Mouse (Mus musculus) R1 (cell line): ENCODE measurements at regions not wholly inside any gene's neighbourhood (a gene's known extent, or its start where the extent isn't known, plus 50 kb on each side); places are given as distances from the start of the nearest gene placed in this dataset.
"Not testable (repeated sequence)": the region's sequence is repeated elsewhere in the genome, so short reads cannot be mapped to it uniquely, and the experiment has no call there.

Source experiments
- DNase-seq: peaks from one replicate; pipeline ENCODE4 v3.0.0-alpha.2; 2018; ENCODE audit warnings: low read depth, low spot score

DNA sequence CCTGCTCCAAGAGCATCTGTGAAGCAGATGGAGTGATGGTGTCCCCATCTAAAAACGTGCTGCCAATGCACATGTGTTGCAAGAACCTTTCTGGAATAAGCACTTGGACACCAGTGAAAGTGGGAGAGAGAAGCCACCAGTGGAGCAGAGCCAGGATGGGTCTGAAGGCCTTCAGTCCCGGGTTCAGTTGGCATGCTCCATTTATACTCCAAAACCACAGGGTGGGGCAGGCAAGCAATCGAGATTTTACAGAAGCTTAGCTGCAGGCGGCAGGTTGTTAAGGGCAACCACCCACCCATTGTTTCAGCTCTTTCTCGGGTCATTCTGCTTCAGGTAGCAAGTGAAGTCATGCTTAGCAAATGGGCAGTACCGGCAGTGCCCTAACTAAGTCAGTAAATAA is 51.8 kb upstream of the Sv2b start:
- peak; percentile 56 for DNase-seq

DNA sequence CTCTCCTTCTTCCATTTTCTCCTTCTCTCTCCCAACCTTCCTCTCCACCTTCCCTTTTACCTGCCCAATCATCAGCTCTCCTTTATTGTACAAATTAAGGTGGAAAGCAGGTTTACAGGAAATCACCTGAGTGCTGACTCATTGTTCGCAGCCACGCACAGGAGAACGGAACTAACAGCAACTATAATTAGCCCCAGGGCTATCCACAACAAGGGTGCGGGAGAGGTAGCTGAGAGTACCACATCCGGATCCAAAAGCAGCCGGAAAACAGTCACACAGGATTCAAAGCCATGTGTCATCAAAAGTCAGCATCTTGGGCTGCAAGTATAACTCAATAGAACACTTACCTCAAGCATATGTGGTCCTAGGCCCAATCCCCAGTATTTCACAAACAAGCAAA is 53.5 kb upstream of the Sv2b start:
- peak; percentile 64 for DNase-seq

DNA sequence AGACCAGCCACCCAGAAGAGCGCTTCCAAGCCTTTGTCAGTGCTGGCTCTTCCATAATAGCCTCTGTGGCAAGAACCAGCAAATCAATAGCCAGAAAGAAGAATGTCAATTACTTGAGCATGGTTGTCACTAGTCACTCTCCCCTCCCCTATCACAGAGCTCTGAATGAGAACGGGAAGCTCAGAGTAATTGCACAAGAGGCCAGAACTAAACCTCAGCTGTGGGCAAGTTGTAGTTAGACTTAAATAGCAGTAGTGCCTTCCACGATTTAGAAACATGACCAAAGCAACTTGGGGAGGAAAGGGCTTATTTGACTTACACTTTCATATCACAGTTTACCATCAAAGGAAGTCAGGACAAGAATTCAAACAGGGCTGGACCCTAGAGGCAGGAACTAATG is 56.4 kb upstream of the Sv2b start:
- no peak for DNase-seq

DNA sequence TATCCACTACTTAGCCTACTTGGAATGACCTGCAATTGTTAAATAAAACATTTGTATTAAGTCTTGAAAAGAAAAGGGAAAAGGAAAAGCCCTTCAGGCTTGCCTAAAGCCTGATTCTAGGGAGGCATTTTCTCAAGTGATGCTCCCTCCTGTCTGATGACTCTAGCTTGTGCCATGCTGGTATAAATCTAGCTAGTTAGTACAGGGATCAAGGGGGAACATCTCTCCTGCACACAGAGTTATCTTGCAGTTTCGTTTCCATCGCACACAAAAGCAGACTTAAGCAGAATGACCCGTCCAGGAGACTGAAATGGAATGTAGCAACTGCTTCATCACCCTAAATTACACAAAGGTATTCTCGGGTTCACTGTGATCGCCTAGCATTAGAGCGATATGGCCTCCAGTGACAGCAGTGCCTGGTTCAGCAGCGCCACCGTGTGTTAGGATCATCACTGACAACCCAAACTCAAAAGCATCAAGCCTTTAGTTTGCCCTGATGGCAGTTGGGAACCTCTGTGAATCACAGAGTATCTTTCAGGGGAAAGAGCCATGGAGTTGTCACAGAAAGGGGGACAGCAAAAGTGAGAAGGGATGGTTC is 57.3 kb upstream of the Sv2b start:
- peak; percentile 63 for DNase-seq

DNA sequence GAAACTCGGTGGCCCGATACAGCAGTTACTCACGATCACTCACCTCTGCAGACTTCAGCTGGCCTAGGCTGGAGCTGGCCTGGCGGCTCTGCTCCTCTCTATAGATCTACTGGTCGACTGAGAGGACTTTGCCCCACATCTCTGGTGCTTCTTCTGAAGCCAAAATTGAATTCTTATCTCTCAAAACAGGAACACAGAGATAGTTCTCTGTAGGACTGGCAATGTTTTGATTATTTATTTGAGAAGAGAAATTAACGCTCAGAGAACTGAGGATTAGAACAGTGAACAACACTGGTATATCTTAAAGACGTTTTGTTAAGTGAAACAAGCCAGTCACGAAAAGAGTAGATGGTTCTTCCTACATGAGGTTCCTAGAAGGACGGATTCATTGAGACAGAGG is 59.3 kb upstream of the Sv2b start:
- no peak for DNase-seq

DNA sequence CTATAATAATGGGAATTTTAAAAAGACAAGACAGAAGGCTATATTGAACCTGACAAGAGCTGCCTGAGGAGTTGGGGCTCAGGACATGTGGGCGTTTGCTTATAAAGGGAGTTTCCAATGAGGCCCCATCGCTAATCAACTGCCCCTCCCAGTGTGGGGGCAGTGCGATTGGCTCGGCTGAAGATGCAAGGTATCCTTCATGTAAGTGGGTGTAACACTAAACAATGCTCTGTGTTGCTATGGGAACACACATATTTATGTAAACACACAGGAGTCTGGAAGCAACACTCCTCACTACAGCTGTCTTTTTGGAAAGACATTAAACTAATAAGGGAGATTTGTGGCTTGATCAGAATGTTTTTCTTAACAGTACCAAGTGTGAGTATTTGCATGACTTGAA is 60.3 kb upstream of the Sv2b start:
- peak; percentile 23 for DNase-seq

DNA sequence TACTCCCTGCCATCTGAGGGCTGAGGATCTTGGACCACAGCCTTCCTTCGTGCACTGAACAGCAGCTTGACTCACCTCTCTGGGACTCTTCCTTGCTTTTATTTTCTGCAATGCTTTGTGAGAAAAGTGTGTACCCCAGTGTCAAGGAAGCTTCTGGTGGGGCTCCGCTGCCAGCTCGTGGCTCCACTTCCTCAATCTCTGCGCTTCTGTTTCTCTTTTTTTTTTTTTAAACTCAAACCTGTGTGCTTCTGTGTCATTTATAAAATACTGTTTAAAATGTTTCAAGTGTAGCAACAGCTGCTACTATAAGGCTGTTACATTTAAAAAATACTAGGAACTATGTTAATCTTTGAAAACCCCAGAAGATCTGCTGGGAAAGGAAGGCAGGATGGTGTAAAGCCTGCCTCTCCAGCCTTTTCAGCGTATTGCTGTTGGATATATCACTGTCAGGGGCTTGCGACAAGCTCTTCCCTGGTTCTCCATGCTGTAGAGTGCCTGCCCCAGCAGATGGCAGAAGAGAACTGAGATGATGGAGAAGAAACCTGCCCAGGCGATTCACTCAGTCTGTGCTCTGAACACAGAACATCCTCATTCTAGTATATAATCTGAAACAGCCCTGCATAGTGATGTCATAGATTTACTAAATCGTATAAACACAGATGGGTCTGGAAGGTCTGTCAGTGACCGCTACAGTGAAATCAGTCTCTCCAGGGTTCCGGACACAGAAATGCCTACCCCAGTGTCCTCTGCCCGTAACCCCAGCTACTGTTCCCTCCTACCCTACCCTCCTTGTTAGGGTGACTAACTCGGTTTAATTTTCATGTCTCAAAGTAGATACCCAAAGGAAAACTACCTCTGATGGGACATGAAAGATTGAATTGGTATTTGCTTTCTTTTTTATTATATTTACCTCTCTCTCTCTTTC is 61.8 kb upstream of the Sv2b start:
- DNase-seq = peak; percentile 59

DNA sequence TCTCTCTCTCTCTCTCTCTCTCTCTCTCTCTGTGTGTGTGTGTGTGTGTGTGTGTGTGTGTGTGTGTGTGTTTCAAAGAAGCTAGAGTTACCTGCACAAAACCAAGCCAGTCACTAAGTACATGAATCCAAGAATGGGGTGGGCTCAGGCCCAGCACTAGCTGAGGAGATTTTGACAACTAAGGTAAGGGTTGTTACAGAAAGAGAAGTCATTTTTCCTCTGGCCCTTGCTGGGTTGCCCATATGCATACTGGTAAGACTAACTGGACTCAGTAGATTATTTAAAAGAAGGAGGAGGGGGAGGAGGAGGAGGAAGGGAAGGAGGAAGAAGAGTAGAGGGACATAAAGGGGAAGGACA is 62.4 kb upstream of the Sv2b start:
- no peak for DNase-seq

DNA sequence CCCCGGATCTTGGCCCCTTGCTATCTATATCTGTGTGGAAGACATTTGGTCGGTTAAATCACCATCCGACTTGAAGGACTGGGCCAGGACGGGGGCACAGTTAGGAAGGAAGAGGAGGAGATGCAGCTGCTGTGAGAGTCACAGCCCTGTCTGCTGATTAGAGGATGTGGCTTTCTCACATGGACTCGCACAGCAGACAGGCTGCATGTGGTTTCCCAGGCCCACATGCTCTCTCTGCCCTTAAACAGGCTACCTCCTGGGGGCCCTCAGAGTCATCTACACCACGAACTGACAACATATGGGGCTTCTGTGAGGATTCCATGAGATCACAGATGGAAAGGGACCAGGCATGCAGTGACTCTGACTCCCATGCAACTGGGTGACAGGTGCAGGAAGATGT is 62.9 kb upstream of the Sv2b start:
- no peak for DNase-seq

DNA sequence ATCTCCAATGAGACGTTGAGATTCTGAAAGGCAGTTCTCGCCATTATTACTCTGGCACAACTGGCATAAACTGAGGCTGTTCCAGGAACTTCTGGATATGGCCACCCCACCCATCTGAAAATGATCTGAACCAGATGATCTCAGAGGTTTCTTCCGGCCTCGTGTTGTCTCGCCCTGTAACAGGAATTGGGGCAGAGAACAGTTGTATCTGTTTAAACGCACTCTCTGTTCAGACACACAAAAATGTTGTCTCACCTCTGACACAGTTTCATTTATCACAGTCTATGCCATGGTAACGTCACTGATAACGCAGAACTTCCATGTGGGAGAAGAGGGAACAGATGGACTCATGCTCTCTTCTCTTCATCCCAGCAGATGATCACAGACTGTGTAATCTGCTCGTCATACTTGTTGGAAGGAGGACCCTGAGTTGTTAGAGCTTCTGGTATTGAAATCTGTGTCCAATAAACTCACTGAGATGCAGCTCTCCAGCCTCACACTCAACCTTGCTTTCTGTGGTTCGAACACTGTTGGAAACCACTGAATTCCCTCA is 63.9 kb upstream of the Sv2b start:
- no peak for DNase-seq

DNA sequence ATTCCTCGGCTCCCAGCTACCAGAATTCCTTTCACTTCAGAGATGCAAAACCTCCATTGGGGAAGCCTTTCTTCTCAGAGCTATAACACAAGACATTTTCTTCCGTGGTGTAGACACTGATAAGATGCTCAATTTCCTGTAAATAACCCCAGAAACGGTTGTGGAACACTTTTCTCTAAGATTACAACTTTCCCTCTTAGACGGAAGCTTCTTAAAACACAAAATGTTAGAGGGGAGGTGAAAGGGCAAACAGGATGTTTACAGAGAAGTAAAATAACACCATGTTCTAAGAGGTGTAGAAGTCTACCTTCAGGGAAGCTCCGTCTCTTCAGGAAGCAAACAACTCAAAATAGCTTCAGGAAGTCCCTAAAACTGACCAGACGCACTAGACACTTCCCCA is 65.4 kb upstream of the Sv2b start:
- DNase-seq = no peak

DNA sequence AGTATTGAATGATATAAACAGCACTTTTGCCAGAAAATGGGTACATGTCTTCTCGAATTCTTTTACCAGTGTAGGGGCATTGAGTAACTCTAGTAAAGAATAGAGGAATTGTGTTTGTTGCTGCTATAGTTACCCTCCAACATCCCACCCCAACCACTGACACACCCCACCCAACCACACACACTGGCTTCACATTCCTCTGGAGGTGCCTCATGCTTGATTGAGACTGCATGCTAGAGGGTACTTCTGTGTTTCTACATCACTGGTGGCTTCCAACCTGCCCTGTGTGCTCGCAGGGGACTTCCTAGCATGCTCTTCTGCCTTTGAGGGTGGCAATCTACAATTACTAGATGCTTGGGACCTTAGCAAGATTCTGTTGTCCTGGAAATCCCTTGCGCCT is 70.5 kb upstream of the Sv2b start:
- no peak for DNase-seq

DNA sequence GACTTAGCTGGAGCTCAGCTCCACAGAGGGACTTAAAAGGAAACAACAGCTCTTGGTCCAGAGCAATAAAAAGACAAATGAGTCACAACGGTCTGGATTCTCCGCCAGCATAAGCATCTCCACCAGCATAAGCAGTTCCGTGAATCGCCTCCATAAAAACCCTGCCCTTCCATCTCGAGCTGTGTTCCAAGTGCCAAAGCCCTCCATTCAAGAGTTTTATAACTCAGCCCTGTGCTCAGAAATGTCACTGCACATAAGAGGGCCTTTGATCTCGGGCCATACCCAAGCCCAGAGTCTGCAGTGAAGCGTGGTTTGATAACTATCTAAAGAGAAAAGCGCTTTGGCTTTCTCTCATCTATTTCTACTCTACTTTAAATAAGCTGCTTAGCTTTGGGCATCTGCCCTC is 70.8 kb upstream of the Akap13 start:
- no peak for DNase-seq

DNA sequence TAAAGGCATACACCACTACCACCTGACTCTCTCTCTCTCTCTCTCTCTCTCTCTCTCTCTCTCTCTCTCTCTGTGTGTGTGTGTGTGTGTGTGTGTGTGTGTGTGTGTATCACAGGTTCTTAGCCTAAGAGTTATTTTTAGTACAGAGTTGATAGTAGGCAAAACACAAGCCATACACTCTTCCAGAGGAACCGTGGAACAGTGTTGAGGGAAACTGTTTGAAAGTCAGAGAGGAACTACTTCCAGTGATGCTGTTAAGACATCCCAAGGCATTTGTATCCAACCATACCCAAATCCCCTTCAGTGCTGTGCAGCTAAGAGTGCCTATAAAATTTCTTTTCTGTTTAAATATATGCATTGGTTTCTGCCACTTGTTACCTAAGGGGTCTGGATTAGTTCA is 68.3 kb upstream of the Akap13 start:
- DNase-seq = no peak

DNA sequence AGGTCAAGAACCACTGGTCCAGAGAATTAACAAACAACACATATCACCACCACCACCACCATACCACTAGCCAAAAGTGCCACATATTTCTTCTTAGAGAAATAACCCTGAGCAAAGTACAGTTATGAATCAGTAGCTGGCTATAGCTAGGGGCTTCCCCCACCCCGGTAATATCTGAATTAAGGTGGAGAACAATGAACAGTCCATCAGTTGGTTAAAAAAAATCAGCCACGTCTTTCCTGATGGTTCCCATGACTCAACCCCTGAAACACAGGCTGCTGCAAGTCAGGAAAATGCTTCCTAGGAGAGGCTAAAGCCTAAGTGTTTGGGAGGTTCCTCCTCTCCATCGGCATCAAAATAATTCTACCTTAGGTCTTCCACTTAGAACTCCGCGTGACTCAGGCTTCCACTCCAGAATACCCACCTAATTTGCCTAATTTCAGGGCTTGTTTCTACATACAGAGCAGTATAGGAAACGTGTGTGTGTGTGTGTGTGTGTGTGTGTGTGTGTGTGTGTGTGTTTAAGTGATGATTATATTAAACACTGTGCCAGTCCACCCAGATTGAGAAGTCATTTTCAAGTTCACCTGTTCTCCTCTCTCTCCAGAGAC is 67.4 kb upstream of the Akap13 start:
- no peak for DNase-seq

DNA sequence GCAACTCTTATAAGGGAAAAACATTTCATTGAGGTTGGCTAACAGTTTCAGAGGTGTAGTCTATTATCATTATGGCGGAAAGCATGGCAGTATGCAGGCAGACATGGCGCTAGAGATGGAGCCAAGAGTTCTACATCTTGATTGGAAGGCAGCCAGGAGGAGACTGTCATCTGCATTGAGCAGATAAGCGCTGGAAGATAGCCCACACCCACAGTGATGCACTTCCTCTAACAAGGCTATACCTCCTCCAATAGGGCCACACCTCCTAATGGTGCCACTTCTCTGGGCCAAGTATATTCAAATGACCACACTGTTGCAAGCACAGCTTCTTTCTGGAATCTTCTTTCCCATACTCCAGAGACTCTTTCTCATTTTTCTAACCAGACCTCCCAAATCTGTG is 65.2 kb upstream of the Akap13 start:
- no peak for DNase-seq

DNA sequence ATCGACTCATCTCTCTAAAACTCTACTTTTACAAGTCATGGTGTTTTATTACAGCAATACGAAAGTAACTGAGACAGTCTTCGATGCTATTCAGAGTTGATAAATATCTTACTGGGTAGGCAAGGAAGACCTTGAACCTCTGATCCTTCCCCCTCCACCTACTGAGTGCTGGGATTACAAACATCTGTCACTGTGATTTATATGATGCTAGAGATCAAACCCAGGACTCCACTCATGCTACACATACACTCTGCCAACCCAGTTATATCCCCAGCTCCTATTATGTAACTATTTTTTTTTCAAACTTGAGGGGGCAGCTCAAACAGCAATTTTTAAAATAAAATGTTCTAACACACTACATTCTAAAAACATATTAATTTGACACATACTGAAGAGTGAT is 62.6 kb upstream of the Akap13 start:
- no peak for DNase-seq

DNA sequence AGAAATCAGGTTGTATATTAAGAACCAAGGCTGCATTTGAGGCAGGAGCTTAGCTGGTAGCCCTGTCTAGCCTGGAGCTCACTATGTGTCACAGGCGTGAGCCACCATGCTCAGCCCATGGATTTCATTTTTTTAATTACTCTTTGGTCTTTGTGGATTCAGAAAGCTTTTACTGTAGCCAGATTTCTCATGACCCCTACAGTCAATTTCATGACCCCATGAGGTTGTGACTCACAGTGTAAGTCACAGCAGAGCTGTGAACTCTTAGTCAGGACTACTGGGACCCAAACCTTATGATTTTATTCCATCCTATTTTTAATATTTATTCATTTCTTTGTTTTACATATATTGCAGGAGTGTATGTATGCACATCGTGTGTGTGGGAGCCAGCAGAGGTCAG is 61.9 kb upstream of the Akap13 start:
- no peak for DNase-seq

DNA sequence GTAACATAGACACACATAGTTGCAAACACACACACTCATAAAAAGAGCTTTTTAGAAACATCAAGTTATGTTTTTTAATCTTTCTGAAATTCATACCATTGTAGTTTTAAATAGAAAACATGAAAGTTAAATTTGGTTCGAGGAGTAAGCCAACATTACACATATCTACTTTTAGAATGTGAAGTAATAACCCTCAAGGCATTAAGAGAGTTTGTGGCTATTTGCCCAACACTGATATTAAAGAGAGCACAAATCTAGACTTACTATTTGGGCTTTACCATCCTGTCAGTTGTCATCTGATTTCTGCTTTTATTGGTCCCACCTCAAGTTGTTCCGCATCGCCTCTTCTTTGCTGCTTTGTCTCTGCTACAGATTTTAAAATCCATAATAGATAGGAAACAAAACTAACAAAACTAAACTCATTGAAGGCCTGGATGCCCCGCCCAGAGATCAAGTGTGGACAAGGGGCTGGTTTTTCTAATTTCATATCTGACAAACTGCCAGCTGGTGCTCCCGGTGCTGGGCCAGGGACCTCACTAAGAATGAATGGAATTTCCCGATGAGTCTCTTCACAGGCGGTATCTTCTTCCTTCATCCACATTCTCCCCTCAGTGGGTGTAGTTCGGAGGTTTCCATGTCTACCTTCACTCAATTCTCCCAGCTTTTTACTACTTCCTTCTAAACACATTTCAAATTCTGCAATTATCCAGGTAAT is 60.3 kb upstream of the Akap13 start:
- DNase-seq = no peak

DNA sequence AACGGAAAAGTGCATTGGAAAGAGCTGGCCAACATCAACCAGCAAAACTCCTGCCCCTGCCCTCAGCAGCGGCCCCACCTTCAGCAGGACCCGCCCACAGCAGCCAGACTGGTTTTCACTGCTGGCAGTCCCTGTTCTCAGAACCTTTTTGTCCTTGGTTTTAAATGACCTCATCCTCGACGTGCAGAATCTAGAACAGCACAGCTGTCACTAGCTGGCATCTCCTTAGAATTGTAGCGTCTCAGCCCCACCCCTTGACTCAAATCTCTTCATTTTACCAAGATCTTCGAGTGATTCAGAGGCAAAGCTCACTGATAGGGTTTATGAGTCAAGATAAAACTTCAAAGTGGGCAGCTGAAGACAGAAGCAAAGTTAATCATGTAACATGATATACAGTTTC is 57.8 kb upstream of the Akap13 start:
- peak; percentile 17 for DNase-seq

DNA sequence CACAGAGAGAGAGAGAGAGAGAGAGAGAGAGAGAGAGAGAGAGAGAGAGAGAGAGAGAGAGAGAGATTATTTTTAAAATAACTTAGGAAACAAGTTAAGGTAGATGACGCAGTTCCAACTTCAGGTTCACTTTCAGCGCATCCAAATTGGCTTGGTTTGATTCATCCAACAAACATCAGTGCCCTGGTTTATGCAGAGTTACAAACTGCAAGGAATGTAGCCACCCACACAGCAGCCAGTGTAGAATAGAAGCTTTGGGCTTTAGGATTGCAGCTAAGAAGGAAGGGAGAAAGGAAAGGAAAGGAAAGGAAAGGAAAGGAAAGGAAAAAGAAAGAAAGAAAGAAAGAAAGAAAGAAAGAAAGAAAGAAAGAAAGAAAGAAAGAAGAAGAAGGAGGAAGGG is 56.9 kb upstream of the Akap13 start:
- not testable (repeated sequence) for DNase-seq
